Mouse (Mus musculus) midbrain, embryonic 13.5 days (tissue): ENCODE results near the gene Zfp691. TPM values are rescaled to one million over a fixed set of nuclear protein-coding genes. Genes with fewer than 3 reads are reported as not detected.

Experiments used
- ATAC-seq: fragments of 200-750 bp; cut with Nextera tagmentation; 2 replicates; pipeline ENCODE4 v1.8.0; 2017; ENCODE audit warnings: mild to moderate bottlenecking, moderate TSS enrichment, moderate library complexity
- H3K27ac ChIP-seq: fragments of 300-500 bp; sonication (generic); 2 replicates; pipeline ENCODE4 v1.5.1; 2015; ENCODE audit warnings: inconsistent platforms, mild to moderate bottlenecking, moderate library complexity
- H3K27me3 ChIP-seq: fragments of 300-500 bp; sonication (generic); 2 replicates; pipeline ENCODE4 v1.6.1; 2015; ENCODE audit warnings: mild to moderate bottlenecking, inconsistent platforms
- H3K36me3 ChIP-seq: fragments of 300-500 bp; sonication (generic); 2 replicates; pipeline ENCODE4 v1.6.1; 2015; ENCODE audit warnings: mild to moderate bottlenecking, inconsistent platforms
- H3K4me1 ChIP-seq: fragments of 300-500 bp; sonication (generic); replicated peaks from 2 replicates; pipeline ENCODE4 v1.6.1; 2015; ENCODE audit warnings: inconsistent platforms
- H3K4me2 ChIP-seq: fragments of 300-500 bp; sonication (generic); replicated peaks from 2 replicates; pipeline ENCODE4 v1.6.1; 2015; ENCODE audit warnings: moderate library complexity, mild to moderate bottlenecking, inconsistent platforms
- H3K4me3 ChIP-seq: fragments of 300-500 bp; sonication (generic); replicated peaks from 2 replicates; pipeline ENCODE4 v1.5.1; 2015; ENCODE audit warnings: mild to moderate bottlenecking, inconsistent platforms
- H3K9ac ChIP-seq: fragments of 300-500 bp; sonication (generic); replicated peaks from 2 replicates; pipeline ENCODE4 v1.6.1; 2015; ENCODE audit warnings: mild to moderate bottlenecking, inconsistent platforms
- H3K9me3 ChIP-seq: fragments of 300-500 bp; sonication (generic); 2 replicates; pipeline ENCODE4 v1.6.1; 2016; ENCODE audit warnings: mild to moderate bottlenecking, inconsistent platforms
- WGBS: fragments of 180-500 bp; shearing (Covaris S2); methylation state at CpG from one replicate; pipeline ENCODE4 v1.1.7; 2015; 5-methylcytosine and 5-hydroxymethylcytosine counted together
- polyA plus RNA-seq: library from polyadenylated mRNA; unstranded; fragments of >200 nt; fragmentation: Nextera tagmentation; extraction: Ambion mirVana; gene quantifications from 2 replicates; pipeline ENCODE4 v1.2.1, GENCODE M21; 2015

The Zfp691 gene
- 9.9 and 10.3 TPM in 2 replicates for polyA plus RNA-seq

DNA sequence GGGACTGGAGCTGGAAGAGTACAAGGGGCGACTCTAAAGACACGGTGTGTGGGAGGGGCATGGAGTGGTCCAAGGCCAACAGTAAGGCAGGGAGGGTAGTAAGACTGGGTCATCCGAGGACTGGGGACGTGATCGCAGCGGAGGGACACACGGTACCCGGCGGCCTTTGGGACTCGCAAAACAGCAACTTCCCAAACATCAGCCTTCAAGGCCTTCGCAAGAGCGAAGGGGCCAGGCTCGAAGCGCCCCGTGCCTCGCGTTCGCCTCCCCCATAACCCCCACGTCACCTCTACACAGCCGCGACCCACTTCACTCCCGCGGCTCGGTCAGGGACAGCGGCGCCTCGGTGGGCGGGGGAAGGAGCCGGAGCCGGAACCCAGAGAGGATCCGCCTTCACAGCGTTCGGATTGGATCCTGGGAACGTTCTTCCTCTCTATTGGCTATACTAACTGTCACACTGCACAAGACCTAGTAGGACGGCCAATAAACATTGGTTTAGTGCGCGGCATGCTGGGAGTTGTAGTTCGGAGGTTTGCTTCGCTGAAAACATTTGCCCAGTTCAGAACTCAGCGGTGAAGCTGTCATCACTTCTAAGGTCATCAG is at the start of gene Zfp691:
Zfp691 (minus strand) TSS at position 345 of the 603 bp plus-strand sequence.
- Histone ChIP-seq H3K4me1 (peaks cover 27% of the 10 kb centered on the region), H3K4me3 (peak within 1 kb of the TSS; percentile 62), H3K9ac (peak within 1 kb of the TSS; percentile 78), H3K4me2 (peak within 1 kb of the TSS; percentile 80), H3K36me3 (peaks cover 22% of the 10 kb centered on the region), H3K27me3 (no peaks in the 10 kb centered on the region), H3K27ac (0 out of 2 replicates have a peak within 1 kb of the TSS, but pooled peaks have one; percentile 27), H3K9me3 (no peaks in the 10 kb centered on the region)
- under 1% methylated on average over 31 of the region's 40 CpGs for WGBS
- ATAC-seq, result peak; percentile 100

DNA sequence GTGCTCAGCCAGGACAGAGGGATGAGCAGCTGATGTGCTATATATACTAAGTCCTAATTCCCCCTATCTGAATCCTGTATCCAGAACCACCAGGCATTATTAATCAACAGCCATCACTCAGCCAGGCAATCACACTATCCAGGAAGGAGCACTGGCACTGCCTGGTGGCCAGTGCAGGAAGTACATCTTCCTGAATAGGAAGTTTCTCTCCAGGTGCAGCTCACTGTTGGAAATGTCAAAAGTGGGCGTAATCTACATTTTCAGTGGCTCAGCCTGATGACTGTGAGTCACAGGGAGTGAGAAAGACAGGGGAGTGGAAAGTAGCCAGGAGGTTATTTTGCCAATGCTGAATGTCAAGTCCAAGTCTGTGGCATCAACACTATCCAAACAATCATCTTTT is 49.7 kb upstream of the Zfp691 start:
- peak; percentile 24; the same call in 1 of the 2 replicates for ATAC-seq
- no peak overlapping the region for H3K4me2 ChIP-seq
- H3K4me3 ChIP-seq, result no peak overlapping the region
- peaks cover 59% of the 10 kb centered on the region for H3K36me3 ChIP-seq
- no peaks in the 10 kb centered on the region for H3K9me3 ChIP-seq
- H3K4me1 ChIP-seq, result no peaks in the 10 kb centered on the region
- 88% methylated on average over 1 of the region's 1 CpGs for WGBS
- no peak overlapping the region for H3K9ac ChIP-seq
- H3K27ac ChIP-seq, result no peak overlapping the region
- H3K27me3 ChIP-seq, result no peaks in the 10 kb centered on the region

DNA sequence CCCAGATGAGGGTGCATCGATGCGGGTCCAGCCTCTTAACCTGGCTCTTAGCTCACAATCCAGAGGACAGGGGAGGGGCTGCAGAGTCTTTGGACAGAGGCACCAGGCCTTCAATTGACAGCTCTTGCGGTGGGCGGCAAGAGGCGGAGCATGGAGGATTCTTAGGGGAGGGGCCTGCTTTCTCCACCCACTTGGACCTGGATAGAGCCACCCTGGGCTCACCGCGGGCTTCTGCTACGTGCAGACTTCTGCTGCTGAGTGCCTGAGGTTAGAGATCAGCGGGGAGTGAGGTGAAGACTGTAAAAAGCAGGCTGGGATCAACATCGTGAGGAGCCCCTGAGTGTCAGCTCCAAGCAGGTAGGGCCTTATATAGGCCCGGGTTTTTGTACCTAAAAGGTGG is 44.2 kb upstream of the Zfp691 start, which contains the start of gene Tmem269:
Tmem269 (minus strand) TSS at position 49 of the 400 bp plus-strand sequence.
- 0 out of 2 replicates have a peak, but pooled peaks cover 9% of the 10 kb centered on the region for H3K36me3 ChIP-seq
- peak; percentile 25; the same call in 1 of the 2 replicates for ATAC-seq
- H3K27ac ChIP-seq, result no peak within 1 kb of the TSS
- H3K9ac ChIP-seq, result no peak within 1 kb of the TSS
- H3K9me3 ChIP-seq, result no peaks in the 10 kb centered on the region
- 0 out of 2 replicates have a peak, but pooled peaks cover 5% of the 10 kb centered on the region for H3K4me1 ChIP-seq
- no peak within 1 kb of the TSS for H3K4me3 ChIP-seq
- H3K4me2 ChIP-seq, result no peak within 1 kb of the TSS
- no peaks in the 10 kb centered on the region for H3K27me3 ChIP-seq
- 9% methylated on average over 11 of the region's 11 CpGs for WGBS

DNA sequence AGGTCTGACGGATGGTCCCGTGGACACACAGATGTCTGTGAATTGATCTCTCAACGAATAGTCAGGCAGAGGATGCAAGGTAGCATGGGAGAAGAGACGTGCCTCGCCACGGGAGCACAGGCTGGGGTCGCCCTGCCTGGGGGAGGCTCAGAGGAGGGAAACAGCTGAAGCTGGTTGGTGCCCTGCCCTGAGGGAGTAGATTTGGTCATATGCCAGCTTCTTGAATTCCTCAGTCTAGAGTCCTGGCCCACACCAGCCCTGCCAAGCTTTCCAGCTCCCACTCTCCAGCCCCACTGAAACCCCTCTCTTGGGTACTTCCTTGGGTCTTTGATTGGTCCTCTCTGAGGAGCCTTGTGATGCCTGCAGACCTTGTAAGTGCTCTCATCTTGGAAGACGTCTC is 42.7 kb upstream of the Zfp691 start:
- 83% methylated on average over 8 of the region's 8 CpGs for WGBS
- Histone ChIP-seq H3K4me1 (0 out of 2 replicates have a peak, but pooled peaks cover 5% of the 10 kb centered on the region), H3K9ac (no peak overlapping the region), H3K36me3 (no peaks in the 10 kb centered on the region), H3K27ac (no peak overlapping the region), H3K9me3 (no peaks in the 10 kb centered on the region), H3K4me3 (no peak overlapping the region), H3K4me2 (no peak overlapping the region), H3K27me3 (no peaks in the 10 kb centered on the region)
- ATAC-seq, result no peak

DNA sequence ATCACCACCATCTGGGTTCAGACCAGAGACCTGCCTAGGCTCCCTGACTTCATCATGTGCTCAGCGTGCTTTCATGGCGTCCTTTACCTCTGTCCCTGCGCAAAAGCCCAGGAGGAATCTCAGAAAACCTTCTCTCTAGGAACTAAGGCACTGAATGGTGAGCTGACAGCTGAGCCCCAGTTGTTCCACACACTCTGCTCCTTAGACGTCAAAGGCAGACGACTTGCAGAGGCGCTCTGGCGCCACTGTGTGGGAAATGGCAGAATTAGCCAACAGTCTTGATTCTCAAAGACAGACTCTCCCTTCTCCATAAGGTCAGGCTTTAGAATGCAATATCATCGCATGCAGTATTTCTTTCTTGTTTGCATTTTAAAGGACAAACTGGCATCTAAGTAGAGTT is 30.7 kb upstream of the Zfp691 start:
- Histone ChIP-seq H3K4me2 (no peak overlapping the region), H3K4me3 (no peak overlapping the region), H3K36me3 (peaks cover 15% of the 10 kb centered on the region), H3K27me3 (no peaks in the 10 kb centered on the region), H3K9ac (no peak overlapping the region), H3K27ac (no peak overlapping the region), H3K4me1 (0 out of 2 replicates have a peak, but pooled peaks cover 7% of the 10 kb centered on the region), H3K9me3 (no peaks in the 10 kb centered on the region)
- peak; percentile 74 for ATAC-seq
- 17% methylated on average over 8 of the region's 8 CpGs for WGBS

DNA sequence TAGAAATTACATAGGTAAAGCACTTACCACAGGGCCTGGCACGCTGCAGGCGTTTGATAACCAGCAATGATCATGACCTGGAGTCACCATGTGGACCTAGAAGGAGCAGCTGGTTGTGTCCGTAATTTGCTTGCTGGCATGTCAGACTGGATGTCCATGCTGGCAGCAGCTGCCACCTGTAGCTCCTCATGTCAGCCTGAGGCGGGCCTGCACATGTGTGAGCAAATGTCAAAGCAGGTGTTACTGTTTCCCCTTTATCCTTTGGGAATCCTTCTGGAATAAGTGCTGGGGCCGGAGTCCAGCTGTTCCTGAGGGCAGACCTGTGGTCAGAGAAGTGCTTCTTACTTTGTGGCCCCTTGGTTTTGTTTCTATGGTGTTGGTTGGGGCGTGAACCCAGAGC is 24.1 kb upstream of the Zfp691 start:
- Histone ChIP-seq H3K27ac (no peak overlapping the region), H3K4me2 (peak overlapping the region; percentile 77; the same call in 1 of the 2 replicates), H3K9ac (no peak overlapping the region), H3K36me3 (peaks cover 15% of the 10 kb centered on the region), H3K9me3 (no peaks in the 10 kb centered on the region), H3K27me3 (no peaks in the 10 kb centered on the region), H3K4me3 (no peak overlapping the region), H3K4me1 (peaks cover 33% of the 10 kb centered on the region)
- WGBS, result 91% methylated on average over 6 of the region's 6 CpGs
- ATAC-seq, result no peak

DNA sequence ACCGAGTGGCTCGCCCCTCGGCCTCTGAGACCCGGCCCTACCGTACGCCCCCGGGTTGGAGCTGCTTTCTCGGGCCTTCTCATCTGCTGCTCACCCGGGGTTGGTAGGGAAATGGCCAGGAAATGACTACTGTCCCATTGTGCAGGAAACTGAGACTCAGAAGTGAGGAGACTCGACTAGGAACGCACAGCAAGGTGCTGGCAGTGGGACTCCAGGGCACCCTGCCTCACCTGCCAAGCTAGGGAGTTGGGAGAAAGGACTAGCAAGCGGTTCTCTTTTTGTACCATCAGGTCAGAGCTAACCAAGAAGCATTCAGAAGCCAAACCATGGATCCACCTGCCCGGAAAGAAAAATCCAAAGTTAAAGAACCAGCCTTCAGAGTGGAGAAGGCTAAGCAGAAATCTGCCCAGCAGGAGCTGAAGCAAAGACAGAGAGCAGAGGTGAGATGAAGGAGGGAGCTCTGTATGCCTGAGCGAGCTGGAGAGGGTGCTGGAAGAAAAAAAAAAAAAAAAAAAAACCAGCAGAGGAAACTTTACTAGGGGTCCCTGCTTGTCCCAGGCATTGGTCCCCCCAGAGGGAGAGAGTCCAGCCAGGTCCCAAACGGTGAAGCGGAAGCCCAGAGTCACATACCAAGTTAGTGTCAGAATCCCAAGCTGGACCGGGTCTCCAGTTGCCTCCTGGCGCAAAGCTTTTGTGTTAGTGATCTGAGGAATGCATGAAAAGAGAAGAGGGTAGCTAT is 21.8 kb upstream of the Zfp691 start:
- Histone ChIP-seq H3K4me3 (peak overlapping the region; percentile 80), H3K4me2 (peak overlapping the region; percentile 77), H3K27me3 (no peaks in the 10 kb centered on the region), H3K36me3 (peaks cover 4% of the 10 kb centered on the region), H3K27ac (peak overlapping the region; percentile 82), H3K4me1 (peaks cover 33% of the 10 kb centered on the region), H3K9me3 (no peaks in the 10 kb centered on the region), H3K9ac (peak overlapping the region; percentile 85)
- peak; percentile 38 for ATAC-seq
- 5% methylated on average over 18 of the region's 18 CpGs for WGBS

DNA sequence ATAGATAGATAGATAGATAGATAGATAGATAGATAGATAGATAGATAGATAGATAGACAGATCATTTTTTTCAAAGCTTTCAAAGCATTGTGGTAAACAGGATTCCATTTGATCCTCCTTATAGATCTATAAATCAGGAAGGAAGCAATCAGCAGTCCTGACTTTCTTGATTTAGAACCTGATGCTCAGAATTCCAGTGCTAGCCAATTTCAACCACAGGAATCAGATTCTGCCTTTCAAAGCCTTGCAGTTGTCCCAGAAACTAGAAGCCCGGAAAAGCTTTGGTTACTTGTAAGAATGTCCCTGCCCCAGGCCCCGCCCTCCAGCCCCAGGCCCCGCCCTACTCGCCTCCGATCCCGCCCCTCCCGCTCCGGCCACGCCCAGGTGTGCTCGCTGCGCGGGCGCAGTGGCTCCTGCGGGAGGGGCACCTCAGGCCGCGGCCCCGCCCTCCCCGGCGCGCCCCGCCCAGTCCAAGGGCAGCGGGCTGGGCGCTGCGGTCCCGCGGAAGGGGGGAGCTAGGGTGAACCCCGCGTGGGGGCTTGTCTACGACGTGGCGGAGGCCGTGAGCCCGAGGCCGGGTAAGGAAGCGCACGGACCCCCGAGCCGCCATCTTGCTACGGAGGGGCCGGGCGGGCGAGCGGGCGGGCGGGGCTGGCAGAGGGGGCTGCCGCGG is 21.1 kb upstream of the Zfp691 start, which contains the start of gene Svbp:
Svbp (plus strand) TSS at position 398 of the 673 bp plus-strand sequence.
- Histone ChIP-seq H3K27ac (peak within 1 kb of the TSS; percentile 82), H3K4me3 (peak within 1 kb of the TSS; percentile 80), H3K36me3 (no peaks in the 10 kb centered on the region; the same call in none of the 2 replicates), H3K9ac (peak within 1 kb of the TSS; percentile 85), H3K4me2 (peak within 1 kb of the TSS; percentile 77), H3K4me1 (peaks cover 33% of the 10 kb centered on the region), H3K9me3 (no peaks in the 10 kb centered on the region), H3K27me3 (no peaks in the 10 kb centered on the region)
- WGBS, result under 1% methylated on average over 30 of the region's 47 CpGs
- peak; percentile 91 for ATAC-seq

DNA sequence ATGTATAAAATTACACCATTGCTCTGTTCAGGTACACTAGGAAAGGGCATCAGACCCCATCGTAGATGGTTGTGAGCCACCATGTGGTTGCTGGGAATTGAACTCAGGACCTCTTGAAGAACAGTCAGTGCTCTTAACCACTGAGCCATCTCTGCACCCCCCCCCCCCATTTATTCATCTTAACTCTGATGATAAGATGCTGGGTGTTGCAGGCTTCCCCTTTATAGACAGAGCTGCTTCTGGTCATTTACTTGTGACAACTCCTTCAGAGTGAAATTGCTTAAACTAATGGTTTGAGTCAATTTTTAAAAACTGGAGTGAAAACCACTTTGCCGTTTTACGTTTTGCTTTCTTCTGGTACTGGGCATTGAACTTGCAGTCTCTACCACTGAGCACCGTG is 18.8 kb upstream of the Zfp691 start:
- H3K36me3 ChIP-seq, result no peaks in the 10 kb centered on the region
- WGBS, result 91% methylated on average over 4 of the region's 4 CpGs

DNA sequence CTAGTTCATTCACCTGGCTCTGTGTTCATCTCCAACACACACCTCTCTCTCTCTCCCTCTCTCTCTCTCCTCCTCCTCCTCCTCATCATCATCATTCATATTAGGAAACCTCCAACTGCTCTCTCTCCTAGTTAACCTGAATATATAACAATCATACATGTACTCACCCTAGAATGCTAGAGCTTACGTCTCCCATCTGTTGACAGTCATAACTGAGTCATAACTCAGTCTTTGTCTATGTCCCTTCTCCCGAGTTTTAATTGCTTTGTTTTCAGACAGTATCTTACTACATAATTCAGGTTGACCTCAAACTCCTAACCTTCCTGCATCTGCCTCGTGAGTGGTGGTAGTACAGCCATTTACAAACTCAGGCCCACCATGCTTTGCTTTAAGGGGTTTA is 17.3 kb upstream of the Zfp691 start:
- no peaks in the 10 kb centered on the region for H3K36me3 ChIP-seq
- no peak overlapping the region for H3K4me3 ChIP-seq
- WGBS, result 81% methylated on average over 3 of the region's 3 CpGs
- ATAC-seq, result no peak
- peaks cover 7% of the 10 kb centered on the region for H3K4me1 ChIP-seq
- no peak overlapping the region for H3K4me2 ChIP-seq
- no peak overlapping the region for H3K9ac ChIP-seq
- no peak overlapping the region for H3K27ac ChIP-seq
- H3K9me3 ChIP-seq, result no peaks in the 10 kb centered on the region
- no peaks in the 10 kb centered on the region for H3K27me3 ChIP-seq

More for the DNA sequence above, 18.8 kb upstream of the Zfp691 start:
- H3K27me3 ChIP-seq, result no peaks in the 10 kb centered on the region
- ATAC-seq, result no peak
- H3K9ac ChIP-seq, result no peak overlapping the region
- H3K9me3 ChIP-seq, result no peaks in the 10 kb centered on the region
- no peak overlapping the region for H3K27ac ChIP-seq
- H3K4me3 ChIP-seq, result no peak overlapping the region
- H3K4me1 ChIP-seq, result peaks cover 22% of the 10 kb centered on the region
- H3K4me2 ChIP-seq, result no peak overlapping the region

DNA sequence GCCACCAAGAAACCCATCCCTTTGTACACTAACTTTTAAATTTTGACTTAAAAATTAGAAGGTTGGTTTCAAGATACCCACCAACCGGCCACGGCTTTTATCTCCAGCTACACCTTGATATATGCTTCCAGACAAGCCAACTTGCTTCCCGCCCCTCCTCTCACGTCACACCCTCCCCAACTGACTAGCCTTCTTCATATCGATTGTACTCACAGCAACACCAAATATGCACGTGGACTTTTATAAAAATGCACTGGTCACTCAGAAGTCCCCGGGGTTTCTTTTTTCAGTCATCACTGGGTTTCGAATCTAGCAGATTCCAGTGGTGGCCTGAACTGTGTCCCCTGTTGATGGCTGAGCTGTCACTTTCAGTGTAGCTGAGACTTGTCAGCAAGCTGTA is 16.6 kb upstream of the Zfp691 start:
- Histone ChIP-seq H3K27me3 (no peaks in the 10 kb centered on the region), H3K4me1 (peaks cover under 1% of the 10 kb centered on the region; the same call in 1 of the 2 replicates), H3K4me3 (no peak overlapping the region), H3K36me3 (no peaks in the 10 kb centered on the region), H3K9ac (no peak overlapping the region), H3K4me2 (no peak overlapping the region), H3K27ac (no peak overlapping the region), H3K9me3 (no peaks in the 10 kb centered on the region)
- no peak for ATAC-seq
- 87% methylated on average over 8 of the region's 8 CpGs for WGBS

DNA sequence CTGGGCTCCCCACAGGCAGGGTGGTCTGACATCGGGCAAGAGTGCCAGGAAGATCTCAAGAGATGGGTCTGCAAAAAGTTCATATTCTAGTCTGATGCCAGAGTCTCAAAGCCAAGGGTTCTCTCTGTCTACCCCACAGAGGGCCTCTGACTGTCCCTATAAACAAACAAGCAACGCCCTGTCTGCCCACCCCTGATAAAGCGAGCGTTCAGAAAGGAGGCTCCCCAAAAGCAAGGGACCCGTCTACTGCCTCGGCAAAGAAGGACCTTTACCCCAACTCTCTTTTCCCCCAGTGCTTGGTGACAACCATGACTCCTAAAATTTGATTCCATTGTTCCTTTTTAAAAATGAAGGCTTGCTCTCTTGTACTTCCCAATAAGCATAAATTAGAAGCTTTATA is 15.9 kb upstream of the Zfp691 start, which contains the start of gene Ermap:
Ermap (minus strand) TSS at position 148 of the 400 bp plus-strand sequence.
- Histone ChIP-seq H3K9ac (no peak within 1 kb of the TSS), H3K27me3 (no peaks in the 10 kb centered on the region), H3K36me3 (no peaks in the 10 kb centered on the region), H3K4me2 (no peak within 1 kb of the TSS), H3K9me3 (no peaks in the 10 kb centered on the region), H3K4me3 (no peak within 1 kb of the TSS), H3K27ac (no peak within 1 kb of the TSS), H3K4me1 (no peaks in the 10 kb centered on the region)
- no peak for ATAC-seq
- 68% methylated on average over 6 of the region's 6 CpGs for WGBS
